Mouse (Mus musculus): ENCODE results near the gene Shc1.
A peak's percentile ranks its signal among the peaks of the same experiment; 100 is the strongest.

The Shc1 gene

DNA sequence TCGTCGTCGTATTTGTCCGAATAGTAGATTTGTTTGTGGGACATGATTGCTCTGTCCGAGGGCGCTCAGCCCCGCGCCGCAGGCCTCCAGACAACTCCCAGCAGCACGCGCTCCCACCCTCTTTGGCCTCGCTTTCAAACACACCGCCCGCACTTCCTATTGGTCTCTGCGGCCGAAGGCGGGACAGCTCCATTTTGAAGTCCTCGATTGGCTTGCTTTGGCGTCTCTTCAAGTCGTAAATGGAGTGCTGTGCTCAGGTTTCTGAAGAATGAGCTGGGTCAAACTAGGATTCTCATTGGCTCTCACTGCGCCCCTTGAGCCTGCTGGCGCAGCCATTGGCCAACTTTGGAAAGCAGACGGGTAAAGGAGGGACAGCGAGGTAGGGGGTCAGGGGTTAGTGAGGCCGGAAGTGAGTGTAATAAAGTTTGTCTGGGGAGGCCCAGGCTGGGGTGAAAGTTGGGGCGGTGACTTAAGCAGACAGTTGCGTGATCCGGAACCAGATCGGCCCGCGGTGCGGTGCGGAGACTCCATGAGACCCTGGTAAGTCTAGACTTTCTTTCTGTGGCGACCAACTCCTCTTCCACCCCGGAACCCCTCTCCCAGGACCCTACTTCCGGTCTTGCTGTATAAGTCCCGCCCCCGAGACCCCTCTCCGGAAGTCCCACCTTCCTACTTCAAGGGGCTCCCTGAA, at the start of gene Shc1, which contains the start of gene Cks1b:
TSS of gene Shc1 (plus strand) at position 274 of the 691 bp plus-strand sequence.
TSS of gene Cks1b (minus strand) at position 214 of the 691 bp plus-strand sequence.
- DNase-seq = peak; percentile 99

GRCm38 (mm10) chr3:89373581-89374231, 44.5 kb upstream of the Shc1 start:
- DNase-seq = no peak

GRCm38 (mm10) chr3:89377831-89378230, 40.4 kb upstream of the Shc1 start:
- no peak for DNase-seq

DNA sequence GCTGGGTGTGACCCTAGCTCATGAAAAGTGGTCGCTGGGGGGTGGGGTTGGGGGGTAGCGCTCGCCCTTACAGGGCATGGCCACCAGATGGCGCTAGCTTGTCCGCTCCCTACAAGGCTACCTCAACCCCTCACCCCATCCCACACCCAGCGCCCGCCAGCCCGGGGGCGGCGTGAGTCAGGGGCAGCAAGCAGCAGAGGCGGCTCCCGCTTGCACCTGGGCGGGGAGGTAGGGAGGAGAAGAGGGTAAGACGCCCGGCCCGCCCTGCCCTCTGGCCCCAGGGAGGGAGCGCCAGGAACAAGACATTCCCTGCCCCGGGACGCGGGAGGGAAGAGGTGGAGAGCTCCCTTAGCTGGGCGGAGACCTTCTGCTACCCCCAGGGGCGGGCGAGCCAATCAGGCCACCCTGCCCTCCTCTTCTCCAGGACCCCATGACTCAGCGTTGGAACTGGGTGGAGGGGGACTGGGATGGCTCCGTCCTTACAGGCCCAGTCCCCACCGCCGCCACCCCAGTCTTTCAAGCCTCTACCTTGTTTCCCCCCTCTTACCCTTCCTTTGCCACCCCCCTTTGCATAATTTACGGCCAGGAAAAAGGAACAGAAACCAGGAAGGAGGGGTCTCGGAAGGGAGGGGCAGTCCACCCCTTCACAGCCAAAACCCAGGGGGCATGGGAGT, 39.7 kb upstream of the Shc1 start:
- peak; percentile 71 for DNase-seq

DNA sequence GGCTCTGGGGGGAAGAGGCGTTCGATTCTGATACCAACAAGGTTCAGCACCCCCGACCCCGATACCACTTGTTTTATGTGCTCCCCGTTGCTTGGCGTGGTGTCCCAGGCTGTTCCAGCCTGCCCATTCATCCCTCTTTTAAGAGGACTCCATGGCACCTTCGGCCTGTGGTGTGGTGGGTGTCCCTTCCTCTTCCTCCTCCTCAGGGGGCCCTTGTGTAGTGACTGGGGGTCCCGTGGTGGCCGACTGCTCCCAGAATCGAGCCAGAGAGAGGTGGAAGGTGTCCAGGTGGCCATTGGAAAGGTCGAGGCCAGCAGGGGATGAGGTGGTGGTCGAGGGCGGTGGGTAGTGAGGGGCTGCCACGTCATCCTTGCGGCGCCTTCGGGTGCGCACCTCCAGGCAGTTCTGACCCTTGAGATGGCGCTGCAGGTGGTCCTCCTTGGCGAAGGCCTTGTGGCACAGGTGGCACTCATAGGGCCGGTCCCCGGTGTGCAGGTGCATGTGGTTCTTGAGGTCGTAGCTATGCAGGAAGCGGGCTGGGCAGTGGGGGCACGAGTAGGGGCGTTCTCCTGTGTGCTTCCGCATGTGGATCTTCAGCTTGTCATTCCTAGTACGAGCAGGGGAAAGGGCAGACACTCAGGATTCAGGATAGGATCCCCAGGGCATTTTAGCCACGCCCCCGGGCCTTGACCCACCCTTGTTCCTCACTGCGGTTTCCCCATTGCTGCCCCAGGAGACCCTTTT, 38.7 kb upstream of the Shc1 start:
- DNase-seq = no peak

DNA sequence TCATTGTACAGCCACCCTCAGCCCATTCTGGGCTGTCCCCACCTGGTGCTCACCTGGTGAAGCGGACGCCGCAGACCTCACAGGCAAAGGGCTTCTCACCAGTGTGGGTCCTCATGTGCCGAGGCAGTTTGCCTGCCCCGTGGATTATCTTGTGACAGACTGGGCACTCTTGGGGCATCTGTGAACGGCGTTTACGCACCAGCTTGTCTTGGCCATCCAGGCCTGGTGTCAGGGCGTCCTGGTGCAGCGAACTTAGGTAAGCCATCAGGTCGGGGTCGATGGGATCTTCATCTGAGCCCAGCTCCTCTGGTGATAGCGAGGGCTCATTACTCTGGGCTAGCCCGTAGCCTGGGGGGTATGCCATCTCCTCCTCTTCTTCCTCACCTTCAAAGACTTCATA, 38.0 kb upstream of the Shc1 start:
- DNase-seq = no peak

- DNase-seq = no peak
Observed at GRCm38 (mm10) chr3:89380711-89381110, 37.5 kb upstream of the Shc1 start.

DNA sequence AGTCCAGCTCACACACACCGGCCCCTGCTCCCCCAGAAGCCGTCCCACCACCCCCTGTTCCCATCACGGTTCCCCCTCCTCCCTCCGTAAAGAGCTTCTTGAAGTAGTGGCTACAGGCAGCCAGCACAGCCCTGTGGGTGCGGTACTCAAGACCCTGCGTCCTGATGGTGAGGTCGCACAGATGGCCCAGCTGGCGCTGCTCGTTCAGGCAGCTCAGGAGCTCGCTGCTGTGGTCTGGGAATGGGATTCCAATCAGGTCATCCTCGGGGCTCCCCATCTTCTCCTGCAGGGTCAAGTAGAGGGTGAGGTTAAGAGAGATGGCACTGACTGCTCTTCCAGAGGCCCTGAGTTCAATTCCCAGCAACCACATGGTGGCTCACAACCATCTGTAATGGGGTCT, 37.0 kb upstream of the Shc1 start:
- DNase-seq = no peak

DNA sequence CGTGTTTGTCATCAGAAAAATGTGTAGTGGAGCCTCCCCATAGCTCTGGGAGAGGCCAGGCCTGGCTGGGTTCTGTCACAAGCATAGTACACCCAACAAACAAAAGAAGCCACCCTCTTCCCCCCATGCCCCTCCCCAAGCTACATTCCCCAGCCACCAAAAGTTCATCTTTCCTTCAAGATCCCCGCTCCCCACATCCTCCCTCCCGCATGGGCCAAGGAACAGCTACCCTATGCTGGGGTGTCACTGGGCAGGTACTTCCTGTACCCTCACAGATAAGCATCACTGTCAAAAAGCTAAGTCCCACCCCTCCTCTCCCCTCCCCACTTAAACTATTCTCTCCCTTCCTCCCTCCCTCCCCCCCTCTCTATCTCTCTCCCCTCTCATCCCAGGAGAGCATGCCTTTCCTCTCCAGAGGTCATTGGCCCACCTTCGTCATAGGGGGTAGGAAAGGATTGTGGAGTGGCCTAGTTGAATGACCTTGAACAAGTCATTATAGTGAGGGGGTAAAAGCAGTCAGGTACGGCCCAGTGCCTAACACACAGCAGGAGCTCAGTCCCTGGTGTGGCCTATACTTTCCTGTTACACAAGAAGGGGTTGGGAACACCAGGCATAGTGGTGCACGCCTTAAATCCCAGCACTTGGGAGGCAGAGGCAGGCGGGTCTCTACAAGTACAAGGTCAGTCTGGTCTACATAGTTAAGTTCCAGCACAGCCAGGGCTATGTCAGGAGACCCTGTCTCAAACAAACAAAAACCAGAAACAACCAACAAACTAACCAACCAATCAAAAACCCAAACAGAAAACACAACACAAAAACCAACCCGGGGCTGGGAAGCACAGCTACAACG, 36.0 kb upstream of the Shc1 start:
- DNase-seq = no peak

GRCm38 (mm10) chr3:89382950-89383349, 35.3 kb upstream of the Shc1 start:
- DNase-seq = no peak

DNA sequence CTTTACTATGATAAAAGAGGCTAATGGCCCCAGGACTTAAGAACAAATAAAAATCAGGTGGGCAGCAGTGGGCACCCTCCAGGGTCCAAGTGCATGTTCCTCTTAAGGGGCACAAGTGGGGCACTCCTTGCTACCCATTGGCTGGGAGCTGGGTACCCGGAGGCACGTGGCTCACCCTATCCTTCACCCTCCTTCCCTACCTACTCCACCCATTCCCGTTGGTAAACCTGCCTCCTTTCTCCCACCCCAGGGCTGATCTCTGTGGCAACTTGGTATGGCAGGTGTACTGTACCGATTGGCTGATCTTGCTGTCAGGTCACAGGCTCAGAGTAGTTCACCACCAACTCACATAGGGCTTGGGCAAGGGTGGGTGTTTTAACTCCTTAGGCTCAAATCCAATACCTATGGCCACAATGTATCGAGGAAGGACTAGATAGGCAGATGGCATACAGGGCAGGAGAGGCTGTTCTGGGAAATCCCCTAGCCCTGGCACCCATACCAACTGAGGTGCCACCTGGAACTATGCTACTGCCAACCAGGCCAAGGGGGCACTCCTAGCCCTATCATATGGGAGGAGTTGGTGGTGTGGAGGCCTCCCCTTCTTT, 34.5 kb upstream of the Shc1 start:
- no peak for DNase-seq

GRCm38 (mm10) chr3:89384331-89385076, 33.7 kb upstream of the Shc1 start:
- DNase-seq = no peak

- DNase-seq = no peak
Observed at GRCm38 (mm10) chr3:89385451-89385850, 32.8 kb upstream of the Shc1 start.

DNA sequence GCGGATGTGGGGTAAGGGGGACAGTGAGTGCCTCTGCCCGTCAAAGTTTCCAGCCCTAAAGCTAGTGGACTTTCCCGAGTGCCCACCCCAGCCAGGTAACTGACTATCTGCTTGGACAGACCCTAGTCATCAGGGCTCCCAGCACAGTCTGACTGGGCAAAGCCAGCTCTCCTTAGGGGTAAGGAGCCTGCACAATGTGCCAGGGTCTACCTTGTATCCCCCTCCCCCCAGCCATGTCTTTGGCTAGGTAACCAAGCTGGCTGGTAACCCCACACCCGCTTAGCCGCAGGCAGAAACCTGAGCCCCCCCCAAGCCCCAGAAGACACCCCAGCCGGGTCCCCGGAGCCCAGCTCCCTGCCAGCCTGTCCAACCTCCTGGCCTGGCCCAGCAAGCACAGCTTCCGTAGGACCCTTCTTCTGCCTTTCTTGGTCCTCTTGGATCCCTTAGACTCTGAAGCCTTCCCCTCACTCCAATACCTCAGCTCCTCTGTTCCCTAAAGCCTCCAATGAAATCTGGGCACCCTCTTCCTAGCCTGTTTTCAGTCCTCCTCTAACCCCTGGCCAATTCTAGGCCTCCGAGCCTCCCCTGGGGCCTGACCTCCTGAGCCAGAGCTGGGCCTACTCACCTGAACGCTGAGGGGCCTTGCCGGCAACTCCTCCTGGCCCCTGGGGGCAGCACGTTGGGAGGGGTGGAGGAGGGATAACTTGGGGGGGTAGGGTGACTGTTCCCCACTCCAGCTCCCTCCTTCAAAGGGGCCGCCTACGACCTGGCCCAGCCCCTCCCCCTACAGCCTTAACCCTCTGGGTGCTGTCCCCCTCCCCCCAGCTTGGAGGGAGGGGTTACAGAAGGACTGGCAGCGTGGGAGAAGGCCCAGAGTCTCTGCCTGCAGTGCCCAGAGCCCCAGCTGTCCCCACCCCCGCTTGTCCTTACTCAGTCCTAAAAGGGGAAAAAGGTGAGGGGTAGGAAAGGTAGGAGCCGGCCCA, 31.5 kb upstream of the Shc1 start:
- DNase-seq = no peak

DNA sequence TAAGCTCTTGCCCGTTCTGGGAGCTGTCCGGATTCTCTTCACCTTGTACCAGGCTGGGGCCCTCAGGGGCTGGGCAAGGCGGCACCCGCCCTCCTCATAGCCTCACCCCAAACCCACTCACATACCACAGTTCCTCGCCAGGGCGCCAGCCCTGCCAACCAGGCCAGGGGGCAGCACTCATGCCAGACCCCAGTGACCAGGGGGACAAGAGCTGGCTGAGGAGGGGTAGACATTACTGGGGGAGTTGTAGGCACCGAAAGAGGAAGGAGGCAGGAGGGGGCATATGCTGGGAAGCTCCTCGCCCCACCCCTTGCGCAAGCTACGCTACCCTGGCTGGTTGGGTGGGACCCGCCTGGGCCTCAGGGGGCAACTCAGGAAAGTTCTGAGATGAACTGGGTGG, 30.6 kb upstream of the Shc1 start:
- peak; percentile 37 for DNase-seq

DNA sequence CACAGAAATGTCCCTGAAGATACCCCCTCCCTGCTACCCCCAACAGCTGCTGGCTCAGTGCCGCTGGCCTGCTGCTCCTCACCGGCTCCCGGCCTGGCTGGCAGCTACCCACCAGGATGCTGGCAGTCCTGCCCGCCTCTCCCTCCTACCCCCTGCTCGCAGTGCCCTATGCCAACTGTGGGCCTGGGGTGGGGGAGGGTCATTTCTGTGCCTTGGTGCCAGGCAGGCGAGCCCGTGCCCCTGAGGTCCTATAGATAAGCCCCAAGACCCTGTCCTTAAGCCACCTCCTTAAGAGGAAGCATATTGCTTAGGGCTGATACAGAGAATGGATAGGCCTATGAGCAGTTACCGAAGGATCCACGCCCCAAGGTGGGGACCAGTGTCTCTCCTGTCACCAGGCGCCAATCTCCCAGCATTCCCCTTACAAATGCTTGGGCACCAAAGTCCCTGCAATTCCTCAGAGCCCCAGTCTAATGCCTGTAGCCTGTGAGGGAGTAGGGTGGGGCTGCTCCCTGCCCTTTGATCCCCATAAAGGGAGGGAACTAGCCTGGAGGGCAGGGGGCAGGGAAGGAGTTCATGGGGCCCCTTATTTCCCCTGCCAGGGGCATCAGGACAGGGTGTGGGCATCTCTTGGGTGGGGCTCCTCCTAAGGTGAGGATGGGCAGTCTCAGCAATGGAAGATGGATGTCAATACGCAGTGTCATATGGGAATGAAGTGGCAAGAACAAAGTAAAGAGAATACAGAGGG, 29.9 kb upstream of the Shc1 start:
- peak; percentile 67 for DNase-seq

DNA sequence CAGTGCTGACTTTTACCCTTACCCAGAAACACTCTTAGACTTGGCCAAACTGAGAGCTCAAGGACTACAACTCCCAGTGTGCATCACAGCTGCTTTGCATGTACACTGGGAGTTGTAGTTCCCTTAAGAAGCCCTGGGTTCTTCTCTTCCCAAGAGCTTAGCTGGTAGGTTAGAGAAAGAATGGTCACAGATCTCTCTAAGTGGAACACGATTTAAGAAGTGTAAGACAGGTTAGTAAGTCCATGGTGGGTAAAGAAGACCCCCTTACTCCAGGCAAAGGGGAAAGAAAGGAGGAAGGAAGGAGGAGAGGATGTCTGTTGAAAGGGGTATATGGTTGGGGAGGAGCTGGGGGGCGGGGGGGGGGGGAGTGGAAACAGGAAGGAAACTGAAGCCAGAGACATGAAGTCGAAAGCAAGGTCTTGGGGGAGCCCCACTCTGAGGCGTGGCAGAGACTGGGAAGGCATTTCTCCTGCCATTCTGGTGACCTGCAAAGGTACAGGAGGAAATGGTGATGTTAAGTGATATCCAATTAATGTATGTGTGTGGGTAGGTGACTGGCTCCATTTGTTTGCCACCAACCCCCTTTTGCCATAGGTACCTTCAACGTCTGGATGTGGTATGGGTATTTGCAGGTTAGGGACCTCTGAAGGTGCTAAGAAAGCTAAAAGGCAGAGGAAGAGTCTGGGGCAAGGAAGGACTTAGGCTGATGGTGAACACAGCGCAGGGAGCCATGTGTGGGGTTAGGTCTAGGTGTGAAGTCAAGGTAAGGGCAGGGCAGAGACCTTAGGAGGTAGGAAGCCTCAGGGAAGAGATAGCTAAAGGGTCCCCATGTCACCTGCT, 29.1 kb upstream of the Shc1 start:
- DNase-seq = peak; percentile 31

GRCm38 (mm10) chr3:89390111-89390515, 28.1 kb upstream of the Shc1 start:
- peak; percentile 53 for DNase-seq

Data from kidney, adult 11 months (tissue).